Mouse (Mus musculus): ENCODE measurements at regions not wholly inside any gene's neighbourhood (a gene's known extent, or its start where the extent isn't known, plus 50 kb on each side); places are given as distances from the start of the nearest gene placed in this dataset.

GRCm38 (mm10) chr15:50964236-50964635, 2920.5 kb upstream of the Gm7489 start:
- TF ChIP-seq CTCF (IDR thresholded peaks at IDR 0.05; ENCODE audit: low read depth, low read length) (no peak), POLR2A (IDR thresholded peaks at IDR 0.05; ENCODE audit: insufficient read depth, low read length) (no peak), EP300 (IDR thresholded peaks at IDR 0.05; ENCODE audit: insufficient read depth, low read depth, low read length) (no peak)

Data from ES-Bruce4 (cell line).